Mouse (Mus musculus) embryonic fibroblast, embryonic 13.5 days (primary cell): ENCODE results near the gene Defb36.

Experiments used
- CTCF ChIP-seq: IDR thresholded peaks from 2 replicates; pipeline ENCODE4 v1.5.1; 2011; ENCODE audit warnings: mild to moderate bottlenecking, control low read depth, low read length, moderate library complexity, borderline replicate concordance; ENCODE audit not compliant: insufficient read depth
- POLR2A ChIP-seq: IDR thresholded peaks from 2 replicates; pipeline ENCODE4 v1.6.1; 2011; ENCODE audit warnings: low read depth, mild to moderate bottlenecking, control low read depth, low read length, moderate library complexity

GRCm38 (mm10) chr2:152622151-152622550, 18.0 kb downstream of the Defb36 start:
- TF ChIP-seq CTCF = no peak
- TF ChIP-seq POLR2A = no peak
